Mouse (Mus musculus) urinary bladder, adult 18-20 months (tissue): ENCODE data around the gene Pcyt2.
"Not testable (repeated sequence)": the region's sequence is repeated elsewhere in the genome, so short reads cannot be mapped to it uniquely, and the experiment has no call there.

Experiments
- DNase-seq, 2 experiments: peaks; one replicate each; pipeline ENCODE4 v3.0.0; 2022; ENCODE audit warnings: low spot score in 2 of 2, mixed read lengths in 2 of 2

Gene Pcyt2

GRCm38 (mm10) chr11:120615606-120616203, 2.0 kb downstream of the Pcyt2 start:
- DNase-seq, result no peak

- DNase-seq, result no peak
Measured at GRCm38 (mm10) chr11:120615167-120615566, 2.6 kb downstream of the Pcyt2 start.

GRCm38 (mm10) chr11:120613976-120614375, 3.8 kb downstream of the Pcyt2 start:
- no peak for DNase-seq

GRCm38 (mm10) chr11:120613481-120613972, 4.2 kb downstream of the Pcyt2 start:
- DNase-seq, result no peak

GRCm38 (mm10) chr11:120612763-120613162, 5.0 kb downstream of the Pcyt2 start:
- no peak for DNase-seq

- no peak for DNase-seq
Measured at GRCm38 (mm10) chr11:120610477-120611046, 7.2 kb downstream of the Pcyt2 start.

- no peak for DNase-seq
Measured at GRCm38 (mm10) chr11:120609250-120609649, 8.5 kb downstream of the Pcyt2 start.

- DNase-seq, result no peak
Measured at GRCm38 (mm10) chr11:120608241-120609034, 9.3 kb downstream of the Pcyt2 start, which contains the start of gene Npb. TSS of gene Npb (plus strand) at chr11:120608477.

- no peak for DNase-seq
Measured at GRCm38 (mm10) chr11:120606764-120607163, 11.0 kb downstream of the Pcyt2 start.

GRCm38 (mm10) chr11:120605667-120606066, 12.1 kb downstream of the Pcyt2 start:
- DNase-seq, result no peak

- no peak for DNase-seq
Measured at GRCm38 (mm10) chr11:120603545-120603944, 14.2 kb downstream of the Pcyt2 start.

- no peak for DNase-seq
Measured at GRCm38 (mm10) chr11:120600716-120601115, 17.0 kb downstream of the Pcyt2 start.

- no peak for DNase-seq
Measured at GRCm38 (mm10) chr11:120598990-120599549, 18.7 kb downstream of the Pcyt2 start.

GRCm38 (mm10) chr11:120598283-120598989, 19.3 kb downstream of the Pcyt2 start, which contains the start of the genes Alyref and Anapc11:
TSS of gene Alyref (minus strand) at chr11:120598365.
TSS of gene Anapc11 (plus strand) at chr11:120598421.
- peak; percentile 87 to 90 for DNase-seq

- DNase-seq, result no peak
Measured at GRCm38 (mm10) chr11:120597240-120598235, 20.2 kb downstream of the Pcyt2 start.

GRCm38 (mm10) chr11:120588531-120588930, 29.2 kb downstream of the Pcyt2 start:
- DNase-seq, result no peak

- no peak for DNase-seq
Measured at GRCm38 (mm10) chr11:120583937-120584336, 33.8 kb downstream of the Pcyt2 start.

GRCm38 (mm10) chr11:120582982-120583293, 34.8 kb downstream of the Pcyt2 start:
- not testable (repeated sequence) for DNase-seq

- no peak for DNase-seq
Measured at GRCm38 (mm10) chr11:120582268-120582981, 35.3 kb downstream of the Pcyt2 start.
